Mouse (Mus musculus): ENCODE measurements around the gene Cad. TPM values are rescaled to one million over a fixed set of nuclear protein-coding genes. Genes with fewer than 3 reads are reported as not detected.

Cad gene
- total RNA-seq, 2 experiments from 2014 or later = 12.3 to 19.9 TPM

DNA sequence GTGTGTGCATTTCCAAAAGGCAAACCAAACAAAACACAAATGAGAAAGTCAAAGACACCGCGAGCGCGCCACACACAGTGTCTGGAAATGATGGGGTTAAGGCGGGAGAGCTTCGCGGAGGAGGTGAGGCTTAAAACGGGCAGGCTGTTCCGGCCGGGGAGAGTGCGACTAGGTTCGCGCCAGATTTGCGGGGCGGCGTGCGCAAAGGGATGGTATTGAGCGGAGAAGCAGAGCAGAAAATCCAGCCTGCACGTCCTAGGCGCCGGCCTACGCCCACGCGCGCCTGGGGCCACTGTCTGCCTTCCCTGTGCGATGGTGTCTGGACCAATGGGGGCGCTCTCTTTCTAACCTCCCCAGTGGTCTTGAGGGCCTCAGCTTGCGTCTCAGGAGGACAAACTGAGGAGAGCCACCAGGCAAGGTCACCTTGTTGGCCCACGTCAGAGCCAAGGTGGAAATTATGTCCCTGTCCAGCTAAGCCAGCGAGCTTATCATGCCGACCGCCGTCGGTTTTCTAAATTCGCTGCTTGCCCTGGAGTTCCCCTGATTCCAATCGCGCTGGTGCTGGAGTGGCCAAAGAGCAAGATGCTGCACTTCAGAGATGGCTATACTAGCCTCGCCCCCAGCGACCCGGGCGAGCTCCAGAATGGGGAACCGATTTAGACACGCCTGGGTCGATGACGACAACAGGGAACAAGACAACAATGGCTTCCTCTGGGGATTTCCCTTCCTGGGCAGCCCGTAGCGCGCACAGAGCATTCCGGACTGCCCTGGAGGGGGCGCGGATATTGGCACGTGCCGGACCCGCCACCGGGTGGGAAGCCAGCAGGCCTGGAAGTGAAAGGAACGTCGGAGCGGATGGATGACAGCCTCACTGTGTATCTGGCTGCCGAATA, 40.5 kb downstream of the Cad start:
- peak; percentile 54 for DNase-seq
- intact Hi-C loops (cut with DNase I; ENCODE audit: low total_unique reads) = no loop called here

DNA sequence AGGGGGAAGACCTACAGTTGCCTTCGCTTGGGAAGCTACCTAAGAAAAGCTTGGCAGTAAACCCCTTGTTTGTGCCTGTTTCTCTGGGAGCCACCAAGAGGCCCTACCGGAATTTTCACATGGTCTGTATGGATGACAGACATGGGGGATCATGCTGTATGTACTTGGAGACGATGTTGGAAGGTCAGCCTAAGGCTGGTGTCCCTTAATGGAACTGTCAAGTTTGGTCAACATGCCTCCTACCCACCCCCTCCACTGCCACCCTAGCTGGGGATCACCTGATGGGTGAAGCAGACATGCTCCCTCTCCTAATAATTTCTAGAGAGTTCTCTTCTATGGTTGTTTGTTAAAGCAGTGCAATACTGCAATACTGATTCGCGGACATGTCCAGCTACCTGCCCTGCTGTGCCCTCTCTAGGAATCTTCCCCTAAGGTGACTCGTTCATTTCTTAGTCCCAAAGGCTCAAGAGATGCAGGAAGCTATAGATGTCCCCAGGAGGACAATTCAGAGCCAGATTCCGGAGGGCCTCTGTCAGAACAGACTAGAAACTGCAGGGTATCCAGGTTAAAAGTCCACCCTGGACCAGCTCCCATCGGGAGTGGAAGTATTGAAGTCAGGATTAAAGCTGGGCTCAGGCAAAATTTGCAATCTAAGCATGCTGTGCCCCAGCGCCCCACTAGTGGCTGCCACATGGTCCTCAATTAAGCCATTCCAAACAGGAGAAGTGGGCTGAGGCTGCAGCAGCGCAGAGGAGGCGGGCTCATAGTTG, 41.3 kb downstream of the Cad start:
- intact Hi-C loops (cut with DNase I; ENCODE audit: low total_unique reads) = no loop called here

DNA sequence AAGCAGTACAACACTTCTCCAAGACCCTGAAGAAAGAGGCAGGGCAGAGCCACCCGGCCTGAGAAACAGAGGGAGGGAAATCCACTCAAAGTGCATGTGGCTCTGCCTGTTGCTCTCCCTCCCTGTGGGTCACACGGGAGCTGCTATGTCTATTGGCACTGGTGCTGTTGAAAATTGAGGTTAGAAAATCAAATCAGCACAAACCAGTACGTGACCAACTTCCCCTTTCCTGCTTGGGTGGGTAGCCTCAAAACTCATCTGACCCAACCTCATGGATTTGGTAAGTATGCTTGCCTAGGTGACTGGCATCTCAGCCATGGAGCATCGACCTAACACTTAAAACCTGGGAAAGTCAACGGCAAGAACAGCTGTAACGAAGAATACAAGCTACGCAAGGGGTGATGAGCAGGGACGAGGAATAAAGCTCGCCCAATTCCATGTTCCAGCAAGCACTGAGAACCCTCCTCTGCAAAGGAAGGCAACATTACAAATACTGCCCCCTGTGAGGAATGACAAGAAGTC, 51.3 kb downstream of the Cad start, which contains the start of gene Dnajc5g:
Gene Dnajc5g (plus strand): TSS at position 472 of the 522 bp plus-strand sequence.
- intact Hi-C loops (cut with DNase I; ENCODE audit: low total_unique reads) = no loop called here
- no peak for DNase-seq

More for the DNA sequence above, 41.3 kb downstream of the Cad start:
- no peak for DNase-seq

DNA sequence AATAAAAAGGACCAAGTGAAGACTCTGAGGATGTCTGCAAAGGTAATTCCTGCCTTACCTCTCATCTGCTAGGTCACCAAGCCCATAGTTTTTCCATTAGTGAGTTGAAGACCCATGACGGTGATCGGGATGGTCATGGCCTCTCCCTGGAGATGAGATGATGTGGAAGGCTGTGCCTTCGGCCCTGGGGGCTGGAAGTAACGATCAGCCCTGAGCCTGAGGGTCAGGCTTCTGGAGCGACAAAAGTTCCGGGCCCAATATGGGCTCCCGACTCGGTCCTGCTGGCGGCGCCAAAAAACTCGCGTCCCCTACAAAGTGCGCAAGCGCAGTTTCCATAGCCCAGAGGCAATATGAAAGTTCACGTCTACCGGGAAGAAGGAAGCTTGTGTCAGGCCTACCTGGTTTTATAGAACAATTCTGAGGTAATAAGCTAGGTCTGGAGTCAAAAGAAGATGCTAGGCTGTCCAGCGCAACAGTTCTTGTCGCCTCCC, 53.5 kb downstream of the Cad start, which contains the start of gene Slc30a3:
Gene Slc30a3 (minus strand): TSS at position 238 of the 491 bp plus-strand sequence.
- intact Hi-C loops (cut with DNase I; ENCODE audit: low total_unique reads) = no loop called here
- no peak for DNase-seq

DNA sequence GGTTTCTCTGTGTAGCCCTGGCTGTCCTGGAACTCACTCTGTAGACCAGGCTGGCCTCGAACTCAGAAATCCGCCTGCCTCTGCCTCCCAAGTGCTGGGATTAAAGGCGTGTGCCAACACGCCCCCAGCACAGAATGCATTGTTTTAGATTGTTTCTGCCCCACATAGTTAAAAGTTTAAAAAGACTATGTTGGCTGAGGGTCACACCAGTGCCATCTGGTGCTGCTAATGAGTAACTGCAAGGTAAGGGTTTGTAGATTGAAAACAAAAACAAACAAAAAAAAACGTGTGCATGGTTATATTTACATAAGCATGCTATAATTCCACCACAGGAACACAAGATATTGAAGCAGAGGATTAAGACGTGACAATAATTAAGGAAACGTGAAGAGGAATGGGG, 56.2 kb downstream of the Cad start:
- no peak for DNase-seq
- intact Hi-C loops (cut with DNase I; ENCODE audit: low total_unique reads) = no loop called here

DNA sequence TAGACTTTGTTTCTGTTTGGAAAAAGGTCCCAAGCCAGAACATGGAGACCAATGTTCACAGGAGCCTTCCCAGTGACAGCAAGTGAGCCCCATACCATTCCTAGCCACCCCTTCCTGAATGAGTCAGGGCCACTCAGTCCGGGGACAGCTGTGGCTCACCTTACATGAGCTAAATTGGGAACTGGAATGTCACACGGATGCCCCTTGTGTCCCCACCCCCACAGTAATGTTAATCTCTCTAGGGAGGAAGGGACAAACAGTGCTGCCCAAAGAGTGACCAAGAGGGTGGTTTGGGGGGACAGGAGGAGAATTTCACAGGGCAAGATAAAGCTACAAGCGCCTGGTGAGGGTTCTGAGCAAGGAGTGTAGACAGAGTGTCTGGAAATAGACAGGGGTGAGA, 61.8 kb downstream of the Cad start, which contains the start of gene Trim54:
Gene Trim54 (plus strand): TSS at position 359 of the 400 bp plus-strand sequence.
- DNase-seq = peak; percentile 46
- intact Hi-C loops (cut with DNase I; ENCODE audit: low total_unique reads) = no loop called here

DNA sequence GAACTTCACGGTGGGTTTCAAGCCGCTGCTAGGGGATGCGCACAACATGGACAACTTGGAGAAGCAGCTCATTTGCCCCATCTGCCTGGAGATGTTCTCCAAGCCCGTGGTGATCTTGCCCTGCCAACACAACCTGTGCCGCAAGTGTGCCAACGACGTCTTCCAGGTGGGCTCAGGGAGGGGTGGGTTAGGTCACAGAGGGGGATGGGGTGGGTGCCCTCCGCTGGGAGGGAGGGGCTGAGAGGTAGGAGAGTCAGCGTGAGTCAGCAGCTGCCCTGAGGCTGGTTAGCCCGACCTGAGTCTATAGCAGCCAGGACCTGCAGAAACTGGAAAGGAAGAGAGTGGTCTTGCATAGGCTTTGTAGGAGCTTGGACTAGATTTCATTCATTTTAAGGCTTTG, 62.3 kb downstream of the Cad start:
- intact Hi-C loops (cut with DNase I; ENCODE audit: low total_unique reads) = no loop called here
- DNase-seq = peak; percentile 20

DNA sequence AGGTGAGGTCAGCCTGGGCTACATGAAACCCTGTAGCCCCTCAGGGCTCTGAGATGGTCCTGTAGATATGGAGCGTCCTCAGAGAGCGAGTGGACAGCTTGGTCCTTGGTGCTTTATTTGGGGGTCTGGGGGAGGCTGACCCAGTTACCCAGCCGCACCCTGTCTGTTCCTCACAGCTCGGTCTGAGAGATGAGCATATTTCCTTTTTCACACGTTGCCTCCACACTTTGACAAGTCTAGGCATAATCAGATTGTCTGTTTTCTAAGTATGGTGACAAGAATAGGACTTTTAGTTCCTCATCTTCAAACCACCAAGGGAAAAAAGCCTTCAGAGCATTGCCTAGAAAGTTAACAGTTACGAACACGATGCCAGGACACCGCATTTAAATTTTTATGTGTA, 66.5 kb downstream of the Cad start:
- DNase-seq = no peak
- intact Hi-C loops (cut with DNase I; ENCODE audit: low total_unique reads) = no loop called here

DNA sequence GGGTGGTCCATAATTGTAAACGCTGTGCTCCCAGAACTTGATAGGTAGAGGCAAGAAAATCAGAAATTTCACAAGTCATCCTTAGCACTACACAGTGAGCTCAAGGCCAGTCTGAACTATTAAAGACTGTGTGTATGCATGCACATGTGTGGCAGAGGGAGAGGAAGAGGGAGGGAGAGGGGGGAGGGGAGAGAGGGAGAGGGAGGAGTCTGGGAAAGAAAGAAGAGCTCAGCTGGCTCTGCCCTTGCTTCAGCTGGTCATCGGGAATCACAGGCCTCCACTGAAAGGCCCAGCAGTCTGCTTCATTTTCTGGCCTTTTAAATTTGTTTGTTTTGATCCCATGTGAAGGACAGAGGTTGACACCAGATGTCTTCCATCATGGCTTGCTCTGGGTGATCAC, 68.9 kb downstream of the Cad start:
- no peak for DNase-seq
- intact Hi-C loops (cut with DNase I; ENCODE audit: low total_unique reads) = no loop called here

DNA sequence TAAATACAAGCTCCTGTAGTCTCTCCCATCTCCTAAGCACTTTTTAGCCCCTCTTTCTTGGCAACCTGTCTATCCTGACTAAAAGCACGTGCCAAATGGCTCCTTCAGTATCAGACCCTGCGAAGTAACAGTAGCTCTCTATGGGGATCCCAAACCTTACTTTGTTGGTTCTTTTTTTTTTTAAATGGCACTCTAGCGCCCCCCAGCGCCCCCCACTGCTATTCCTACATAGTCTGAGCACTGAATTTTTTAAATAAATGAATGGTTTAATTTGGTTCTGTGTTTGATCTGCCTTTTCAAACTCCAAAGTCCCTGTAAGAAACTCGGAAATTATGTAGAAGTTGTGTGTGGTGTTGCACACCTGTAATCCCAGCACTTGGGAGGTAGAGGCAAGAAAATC, 71.5 kb downstream of the Cad start:
- no peak for DNase-seq
- intact Hi-C loops (cut with DNase I; ENCODE audit: low total_unique reads) = no loop called here

Other genes starting within 250 kb of the Cad start
- 10 to 100 TPM; 59.6 to 61.7 TPM for gene Mapre3, start 240.1 kb upstream of the Cad start, total RNA-seq (2021)
- 10 to 100 TPM; 33.5 to 37.4 TPM for gene Tmem214, start 186.8 kb upstream of the Cad start, total RNA-seq (2021)
- 1 to 10 TPM; 1.8 to 2.6 TPM for gene Agbl5, start 166.1 kb upstream of the Cad start, total RNA-seq (2021)
- 100 to 1,000 TPM; 119 to 134 TPM for gene Ost4, start 147.0 kb upstream of the Cad start, total RNA-seq (2021)
- gene Emilin1, start 141.4 kb upstream of the Cad start, total RNA-seq (2021) = 10 to 100 TPM; 25.7 to 31.3 TPM
- 10 to 100 TPM; 31.4 to 32.7 TPM for gene Khk, start 133.3 kb upstream of the Cad start, total RNA-seq (2021)
- gene Cgref1, start 109.2 kb upstream of the Cad start, total RNA-seq (2021) = 1 to 10 TPM; 4.5 to 7.7 TPM
- gene Preb, start 94.4 kb upstream of the Cad start, total RNA-seq (2021) = 10 to 100 TPM; 77.5 to 90.5 TPM
- under 1 TPM; 0.35 to 0.66 TPM for gene Tcf23, start 86.1 kb upstream of the Cad start, total RNA-seq (2021)
- 10 to 100 TPM; 56.7 to 63.5 TPM for gene Atraid, start 6.5 kb upstream of the Cad start, total RNA-seq (2021)
- 1 to 10 TPM; 2.5 to 2.8 TPM for gene Slc5a6, start 5.9 kb upstream of the Cad start, total RNA-seq (2021)
- not detected for gene Dnajc5g, start 51.5 kb downstream of the Cad start, total RNA-seq (2021)
- under 1 TPM in 1 of 2 experiments, not detected in 1; 0.10 TPM for gene Slc30a3, start 53.5 kb downstream of the Cad start, total RNA-seq (2021)
- gene Trim54, start 61.9 kb downstream of the Cad start, total RNA-seq (2021) = 100 to 1,000 TPM; 190 to 215 TPM
- not detected for gene Ucn, start 84.0 kb downstream of the Cad start, total RNA-seq (2021)
- 10 to 100 TPM; 33.9 to 37.3 TPM for gene Mpv17, start 99.5 kb downstream of the Cad start, total RNA-seq (2021)
- gene Gm29609, start 125.1 kb downstream of the Cad start, total RNA-seq (2021) = under 1 TPM; 0.25 to 0.60 TPM
- gene Gtf3c2, start 125.4 kb downstream of the Cad start, total RNA-seq (2021) = 10 to 100 TPM; 23.2 to 28.6 TPM
- 10 to 100 TPM; 42.4 to 42.7 TPM for gene Snx17, start 138.4 kb downstream of the Cad start, total RNA-seq (2021)
- 10 to 100 TPM; 44.4 to 48.7 TPM for gene Eif2b4, start 138.7 kb downstream of the Cad start, total RNA-seq (2021)
- 1 to 10 TPM; 7.1 TPM for gene Zfp513, start 147.5 kb downstream of the Cad start, total RNA-seq (2021)
- 10 to 100 TPM; 38.0 to 39.8 TPM for gene Ppm1g, start 165.9 kb downstream of the Cad start, total RNA-seq (2021)
- 10 to 100 TPM; 61.1 to 63.4 TPM for gene Nrbp1, start 186.1 kb downstream of the Cad start, total RNA-seq (2021)
- not detected for gene Gm9970, start 186.5 kb downstream of the Cad start, total RNA-seq (2021)
- 1 to 10 TPM in 1 of 2 experiments, under 1 TPM in 1; 0.47 to 1.9 TPM for gene Krtcap3, start 196.9 kb downstream of the Cad start, total RNA-seq (2021)
- gene Ift172, start 236.3 kb downstream of the Cad start, total RNA-seq (2021) = 10 to 100 TPM; 19.6 to 21.2 TPM
- gene Fndc4, start 241.3 kb downstream of the Cad start, total RNA-seq (2021) = 1 to 10 TPM; 3.5 to 4.9 TPM
- gene Gckr, start 242.7 kb downstream of the Cad start, total RNA-seq (2021) = not detected